Mouse (Mus musculus): ENCODE results near the gene Pou2af1.

Gene Pou2af1

GRCm38 (mm10) chr9:51230701-51231389 is 17.3 kb downstream of the Pou2af1 start:
- DNase-seq = no peak

GRCm38 (mm10) chr9:51232163-51232562 is 18.7 kb downstream of the Pou2af1 start:
- no peak for DNase-seq

- DNase-seq = no peak
These were observed 25.4 kb downstream of the Pou2af1 start for GRCm38 (mm10) chr9:51238741-51239385.

- DNase-seq = no peak
These were observed 43.4 kb downstream of the Pou2af1 start for GRCm38 (mm10) chr9:51256780-51257502.

- DNase-seq = no peak
These were observed 44.9 kb downstream of the Pou2af1 start for GRCm38 (mm10) chr9:51258426-51258825.

- no peak for DNase-seq
These were observed 55.3 kb downstream of the Pou2af1 start for GRCm38 (mm10) chr9:51268852-51269251.

- no peak for DNase-seq
These were observed 57.6 kb downstream of the Pou2af1 start for GRCm38 (mm10) chr9:51271073-51271472.

GRCm38 (mm10) chr9:51272102-51272501 is 58.6 kb downstream of the Pou2af1 start:
- no peak for DNase-seq

- no peak for DNase-seq
These were observed 60.2 kb downstream of the Pou2af1 start for GRCm38 (mm10) chr9:51273581-51274154.

GRCm38 (mm10) chr9:51274678-51275077 is 61.2 kb downstream of the Pou2af1 start:
- DNase-seq = no peak

- DNase-seq = no peak
These were observed 64.5 kb downstream of the Pou2af1 start for GRCm38 (mm10) chr9:51277834-51278498.

GRCm38 (mm10) chr9:51278500-51279381 is 65.2 kb downstream of the Pou2af1 start, which contains the start of gene Colca2:
TSS of gene Colca2 (minus strand) at chr9:51278569.
- DNase-seq = peak; percentile 77

GRCm38 (mm10) chr9:51286079-51286478 is 72.6 kb downstream of the Pou2af1 start:
- no peak for DNase-seq

Data from kidney, adult 9 months (tissue).